Mouse (Mus musculus) kidney, postnatal 10 days (tissue): ENCODE measurements around the gene Gm11639.
"Not testable (repeated sequence)": the region's sequence is repeated elsewhere in the genome, so short reads cannot be mapped to it uniquely, and the experiment has no call there.

Experiments used
- DNase-seq: peaks from one replicate; pipeline ENCODE4 v3.0.0; 2021; ENCODE audit warnings: mixed read lengths

The Gm11639 gene

DNA sequence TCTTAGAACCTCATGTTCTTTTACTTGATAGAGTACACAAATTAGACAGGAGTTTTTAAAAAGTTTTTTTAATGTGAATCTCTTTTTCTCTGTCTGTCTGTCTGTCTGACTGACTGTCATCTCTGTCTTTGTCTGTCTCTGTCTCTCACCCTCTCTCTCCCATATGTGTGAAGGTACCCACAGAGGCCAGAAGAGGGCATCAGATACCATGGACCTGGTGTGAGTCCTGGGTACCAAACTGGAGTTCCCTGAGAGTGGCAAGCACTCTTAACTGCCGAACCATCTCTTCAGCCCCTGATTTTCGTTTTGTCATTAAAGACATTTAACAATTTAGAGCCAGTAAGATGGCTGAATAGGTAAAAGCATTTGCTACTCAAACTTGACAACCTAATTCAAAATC is 21.6 kb downstream of the Gm11639 start:
- DNase-seq, result no peak

DNA sequence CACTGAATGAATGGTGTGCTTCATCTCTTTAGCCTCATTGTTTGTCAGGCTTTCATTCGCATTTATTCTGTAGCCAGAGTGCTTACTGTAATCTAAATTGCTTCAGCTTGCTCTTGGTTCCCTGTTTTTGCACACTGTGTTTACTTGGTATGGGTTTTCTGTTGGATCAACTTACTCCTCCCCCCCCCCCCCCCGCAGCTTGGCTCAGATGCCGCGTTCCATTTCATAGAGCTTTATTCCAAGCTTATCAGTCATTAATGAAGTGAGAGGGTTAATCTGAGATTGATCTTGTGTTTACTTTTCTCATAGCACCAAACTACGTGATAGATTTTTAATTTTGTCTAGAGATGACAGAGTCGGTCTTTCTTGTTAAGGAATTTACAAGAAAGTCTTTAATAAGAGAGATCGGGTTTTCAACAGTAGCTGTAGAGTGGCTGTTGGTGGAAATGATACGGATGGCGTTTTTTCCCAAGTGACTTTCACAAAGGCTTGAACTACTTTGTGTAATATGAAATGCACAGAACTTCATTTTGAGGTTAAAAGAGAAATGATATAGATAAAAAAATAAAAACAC is 59.6 kb downstream of the Gm11639 start:
- DNase-seq, result no peak

DNA sequence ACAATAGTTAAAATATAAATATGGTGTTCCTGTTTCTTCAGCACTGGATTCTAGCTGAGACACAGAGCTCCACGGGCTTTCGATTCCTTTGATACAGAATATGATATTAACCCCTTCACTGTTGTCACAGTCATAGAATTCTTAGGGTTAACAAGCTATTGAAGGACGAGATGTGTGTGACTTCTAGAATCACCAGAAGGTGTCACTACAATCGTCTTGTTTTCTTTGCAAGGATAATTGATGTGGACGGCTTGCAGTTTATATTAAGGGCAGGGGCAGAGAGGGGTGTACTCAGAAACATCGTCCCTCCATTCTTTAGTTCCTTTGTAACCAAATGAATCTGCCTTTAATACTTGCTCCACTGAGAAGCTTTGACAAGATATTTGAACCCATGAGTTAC is 80.3 kb downstream of the Gm11639 start:
- DNase-seq, result no peak

DNA sequence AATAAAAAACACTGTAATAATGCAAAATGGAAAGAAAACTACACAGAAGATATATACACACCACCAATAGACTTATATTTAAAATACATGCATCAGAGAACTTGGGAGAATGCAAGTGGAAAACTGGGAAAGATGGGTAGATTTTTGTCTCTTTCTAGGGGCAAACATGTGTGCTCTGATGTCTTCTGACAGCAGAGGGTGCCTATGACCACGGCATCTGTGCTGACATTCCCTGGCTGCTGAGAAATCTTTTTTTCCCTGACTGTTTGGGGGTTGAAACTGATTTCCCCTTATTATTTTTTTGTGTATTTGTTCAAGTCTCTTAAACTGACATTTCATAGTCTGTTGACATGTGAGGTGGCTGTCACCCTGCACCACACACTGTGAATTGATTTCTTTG is 81.6 kb downstream of the Gm11639 start:
- DNase-seq, result no peak

DNA sequence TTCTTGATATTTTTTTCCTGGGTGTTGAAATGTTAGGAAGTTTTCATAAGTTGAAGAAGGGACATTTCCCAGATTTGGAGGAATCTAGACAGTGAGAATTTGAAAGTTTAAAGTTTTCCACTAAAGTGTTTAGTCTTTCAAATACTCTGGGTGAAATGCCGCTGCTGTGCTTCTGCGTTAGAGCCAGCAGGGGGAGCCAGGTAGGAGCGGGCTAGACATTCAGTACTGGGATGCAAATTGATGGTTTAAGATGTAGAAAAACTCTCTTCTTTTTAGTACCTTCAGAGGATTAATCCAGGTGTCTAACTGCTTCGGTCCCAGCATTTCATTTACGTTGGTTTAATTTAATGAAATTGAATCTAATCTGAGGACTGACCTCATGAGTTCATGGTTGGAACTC is 82.6 kb downstream of the Gm11639 start:
- peak; percentile 65 for DNase-seq

DNA sequence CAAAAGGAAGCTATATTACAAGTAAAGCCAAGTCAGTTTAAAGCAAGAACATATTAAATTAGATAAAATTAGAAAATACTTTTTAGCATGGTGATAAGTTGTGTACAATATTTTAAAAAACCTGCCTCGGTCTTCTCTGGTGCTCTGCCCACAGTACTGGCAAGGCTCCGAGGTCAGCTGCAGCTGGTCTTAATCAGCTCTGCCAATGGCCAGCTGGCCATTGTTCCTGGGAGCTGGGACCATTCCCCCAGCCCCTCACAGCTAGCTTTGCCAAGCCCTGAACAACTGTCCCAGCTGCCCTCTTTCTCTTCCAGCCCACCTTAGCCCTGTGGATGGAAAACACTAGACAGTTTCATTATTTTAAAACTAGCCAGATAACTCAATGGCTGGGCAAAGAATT is 93.3 kb downstream of the Gm11639 start:
- DNase-seq, result no peak

DNA sequence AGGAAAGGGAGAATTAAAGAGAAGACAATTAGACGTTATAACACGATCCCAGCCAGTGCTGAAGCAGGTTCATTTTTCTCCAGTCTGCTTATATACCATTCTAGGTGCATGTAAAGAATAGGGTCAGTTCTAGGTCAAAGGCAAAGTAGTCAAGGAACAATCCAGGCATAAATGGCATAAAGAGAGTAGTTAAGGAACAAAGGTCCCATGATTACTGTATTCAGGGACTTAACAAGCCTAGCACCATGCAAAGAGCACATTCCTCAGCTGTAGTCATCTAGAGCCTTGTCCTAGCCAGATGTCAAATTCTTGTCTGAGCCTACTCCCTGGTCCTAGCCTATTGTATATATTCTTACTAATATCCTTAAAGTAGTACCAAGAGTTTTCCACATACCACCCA is 259.2 kb downstream of the Gm11639 start:
- no peak for DNase-seq

DNA sequence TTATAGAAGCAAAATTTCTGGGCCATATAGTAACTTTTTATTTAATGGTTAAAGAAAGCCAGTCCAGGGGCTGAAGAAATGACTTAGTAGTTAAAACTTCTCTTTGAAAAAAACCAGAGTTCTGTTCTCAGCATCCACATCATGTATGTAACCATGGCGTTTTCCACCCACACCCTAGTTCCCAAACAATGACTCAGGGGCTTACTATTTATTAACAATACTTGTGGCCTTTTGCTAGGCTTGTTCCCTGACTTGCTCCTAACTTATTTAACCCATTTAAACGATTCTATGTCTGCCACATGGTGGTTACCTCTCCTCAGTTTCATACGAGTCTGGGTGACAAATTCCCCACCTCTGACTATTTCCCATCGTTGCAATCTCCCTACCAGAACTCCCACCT is 266.8 kb downstream of the Gm11639 start:
- no peak for DNase-seq

DNA sequence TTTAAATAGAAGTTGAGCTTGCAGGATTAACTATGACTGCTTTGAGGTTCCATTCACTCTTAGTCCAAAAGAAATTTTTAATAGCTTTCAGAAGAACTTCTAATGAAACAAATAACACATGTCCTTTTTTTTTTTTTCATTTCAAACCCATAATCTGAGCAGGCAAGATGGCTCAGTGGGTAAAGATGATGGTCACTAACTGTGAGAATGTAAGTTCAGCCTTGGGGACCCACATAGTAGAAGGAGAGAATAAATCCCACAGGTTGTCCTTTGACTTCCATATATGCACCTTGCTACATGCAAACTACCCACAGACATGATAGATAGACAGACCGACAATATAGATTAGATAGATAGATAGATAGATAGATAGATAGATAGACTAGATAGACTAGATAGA is 282.4 kb downstream of the Gm11639 start:
- no peak for DNase-seq

DNA sequence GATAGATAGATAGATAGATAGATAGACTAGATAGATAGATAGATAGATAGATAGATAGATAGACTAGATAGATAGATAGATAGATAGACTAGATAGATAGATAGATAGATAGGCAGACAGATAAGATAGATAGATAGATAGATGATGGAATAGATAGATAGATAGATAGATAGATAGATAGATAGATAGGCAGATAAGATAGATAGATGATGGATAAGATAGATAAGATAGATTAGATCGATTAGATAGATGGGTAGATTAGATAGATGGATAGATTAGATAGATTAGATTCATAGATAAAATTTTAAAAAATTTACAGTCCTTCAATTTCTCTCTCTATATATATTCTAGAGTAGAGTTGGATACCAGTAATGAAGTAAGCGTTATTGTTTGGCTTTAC is 282.9 kb downstream of the Gm11639 start:
- no peak for DNase-seq

DNA sequence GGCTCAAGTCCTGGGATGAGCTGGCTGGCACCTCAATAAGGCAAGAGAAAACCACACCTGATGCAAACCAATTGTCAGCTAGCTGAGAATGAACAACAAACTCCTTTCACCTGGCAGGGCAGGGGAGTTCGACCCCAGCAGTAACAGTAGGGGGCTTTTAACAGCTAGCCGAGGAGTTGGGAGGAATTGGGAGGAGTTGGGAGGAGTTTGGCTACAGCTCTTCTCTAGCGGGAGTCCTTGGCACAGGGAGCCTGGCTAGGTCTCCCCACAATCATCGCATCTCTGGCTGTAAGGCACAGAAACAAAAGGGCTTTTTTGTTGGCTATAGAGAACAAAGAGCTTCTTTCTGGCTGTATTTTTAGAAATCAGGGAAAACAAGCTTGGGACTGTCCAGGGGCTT is 285.8 kb downstream of the Gm11639 start:
- no peak for DNase-seq

DNA sequence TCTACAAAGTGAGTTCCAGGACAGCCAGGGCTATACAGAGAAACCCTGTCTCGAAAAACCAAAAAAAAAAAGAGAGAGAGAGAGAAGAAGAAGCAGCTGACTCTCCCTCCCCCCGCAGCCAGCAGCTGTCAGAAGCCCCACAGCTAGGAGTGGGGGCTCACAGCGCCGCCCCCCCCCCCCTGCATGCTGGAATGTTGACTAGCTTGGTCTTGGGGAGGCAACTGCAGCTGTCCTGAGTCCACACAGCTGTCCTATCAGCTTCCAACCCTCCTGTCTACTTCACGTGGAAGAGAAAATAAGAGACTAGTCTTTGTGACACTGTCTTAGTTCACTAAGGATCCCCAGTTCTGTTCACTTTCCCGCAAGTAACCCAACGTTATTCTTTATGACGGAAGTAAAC is 287.0 kb downstream of the Gm11639 start:
- no peak for DNase-seq

DNA sequence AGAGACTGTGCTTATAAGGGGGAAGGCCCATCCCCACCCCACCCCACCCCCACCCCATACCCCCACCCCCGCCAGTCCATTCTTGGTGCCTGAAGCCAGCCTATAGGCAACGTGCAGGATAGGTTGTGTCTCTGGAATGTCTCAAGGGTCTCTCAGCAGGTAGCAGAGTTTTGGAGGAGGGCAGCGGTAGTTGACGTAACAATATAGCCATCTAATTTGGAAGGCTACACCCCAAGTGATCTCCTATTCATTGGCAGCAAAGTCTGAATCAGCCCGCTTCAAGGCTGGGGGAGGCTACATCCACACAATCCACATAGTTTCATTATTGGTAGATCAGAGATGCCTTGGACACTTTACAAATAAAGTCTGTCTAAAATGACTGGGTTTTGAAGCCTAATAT is 292.5 kb downstream of the Gm11639 start:
- DNase-seq, result no peak

DNA sequence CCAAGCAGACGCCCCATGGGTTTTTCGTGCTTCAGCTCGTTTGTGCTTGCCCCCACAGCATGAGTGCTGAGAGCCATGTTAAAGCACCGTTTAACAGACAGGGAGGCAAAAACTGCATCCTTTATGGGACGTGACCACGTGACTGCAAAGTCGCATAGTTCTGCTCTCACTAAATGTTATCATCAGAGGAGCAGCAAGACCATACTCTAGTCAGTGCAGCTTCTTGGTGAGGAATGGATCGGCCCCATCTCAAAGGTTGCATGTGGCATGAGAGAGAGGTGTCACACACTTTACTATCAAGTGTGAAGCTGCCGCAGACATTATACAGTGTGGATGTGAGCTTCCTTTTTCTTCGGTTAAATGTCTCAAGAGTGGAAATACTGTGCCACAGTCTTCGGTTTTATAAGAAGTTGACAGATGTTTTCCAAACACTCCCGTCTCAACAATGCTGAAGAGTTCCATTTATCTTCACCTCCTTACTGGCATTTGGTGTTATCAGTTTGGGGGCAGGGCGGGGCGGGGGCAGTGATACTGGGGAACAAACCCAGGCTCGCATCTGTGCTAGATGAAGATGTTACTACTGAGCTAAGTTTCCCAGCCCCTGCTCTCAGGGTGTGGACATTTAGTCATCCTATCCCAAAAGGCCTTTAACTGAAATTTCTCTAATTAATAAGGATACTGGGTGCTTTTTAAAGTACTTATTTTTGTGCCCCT is 296.0 kb downstream of the Gm11639 start:
- no peak for DNase-seq

DNA sequence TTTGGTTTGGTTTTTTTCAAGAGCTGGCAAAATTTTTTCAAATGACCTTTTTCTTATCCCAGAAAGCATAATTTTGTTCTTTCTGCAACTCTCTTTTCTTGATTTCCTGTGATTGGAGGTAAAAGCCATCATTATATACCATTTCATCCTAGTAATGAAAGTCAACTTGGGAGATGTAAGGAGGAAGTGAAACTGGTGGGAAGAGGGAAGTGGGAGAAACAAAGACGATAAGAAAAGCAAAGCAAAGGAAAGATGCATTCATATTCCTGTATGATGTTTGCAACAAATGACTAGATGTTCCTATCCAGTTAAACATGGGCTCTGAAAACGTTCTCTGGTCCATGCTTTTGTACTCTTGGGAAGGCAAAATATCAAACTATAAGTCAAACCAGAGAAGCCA is 323.7 kb downstream of the Gm11639 start:
- DNase-seq, result no peak

DNA sequence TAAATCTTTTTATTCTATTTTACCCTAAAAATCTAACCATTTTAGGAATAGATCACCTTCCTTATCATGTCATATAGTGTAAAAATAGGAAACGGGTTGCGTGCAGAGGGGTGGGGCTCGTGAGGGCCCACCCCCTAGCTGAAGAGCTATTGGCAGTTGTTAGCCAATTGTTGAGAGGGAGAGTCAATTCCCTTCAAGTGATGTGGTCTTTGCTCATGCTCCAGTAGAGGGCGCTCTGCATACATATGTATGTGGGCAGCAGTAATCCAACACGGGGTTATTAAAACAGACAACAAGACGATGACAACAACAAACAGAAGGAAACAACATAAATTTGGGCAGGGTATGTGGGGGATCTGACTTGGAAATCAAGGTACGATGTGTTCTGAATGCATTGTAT is 335.6 kb downstream of the Gm11639 start:
- DNase-seq, result peak; percentile 19

DNA sequence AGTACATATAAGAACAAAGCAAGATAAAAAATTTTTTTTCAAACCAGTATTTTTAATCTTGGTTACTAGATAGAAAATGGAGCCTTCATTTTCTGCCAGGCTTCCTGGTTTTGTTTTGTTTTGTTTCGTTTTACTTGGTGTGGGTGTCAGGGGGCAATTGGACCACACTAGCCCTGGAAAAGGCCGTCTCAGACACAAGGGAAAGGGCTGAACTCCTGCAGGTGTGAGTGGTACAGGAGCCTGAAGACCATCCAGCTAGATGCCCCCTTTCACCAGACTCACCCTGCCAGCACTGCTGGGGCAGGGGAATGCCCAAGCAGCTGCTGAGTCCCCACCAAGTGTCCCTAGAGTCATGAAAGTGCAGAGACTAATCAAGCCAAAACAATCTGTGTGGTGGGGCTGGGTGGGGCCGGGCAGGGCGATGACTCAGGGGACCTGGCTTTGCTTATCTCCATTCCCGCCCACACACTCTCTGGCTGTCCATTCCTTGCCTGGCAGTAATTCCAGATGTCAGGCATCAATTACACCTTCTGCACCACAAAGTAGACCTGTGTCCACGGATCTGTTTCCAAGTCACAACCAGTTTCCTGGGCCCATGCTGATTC is 343.3 kb downstream of the Gm11639 start:
- DNase-seq, result no peak

DNA sequence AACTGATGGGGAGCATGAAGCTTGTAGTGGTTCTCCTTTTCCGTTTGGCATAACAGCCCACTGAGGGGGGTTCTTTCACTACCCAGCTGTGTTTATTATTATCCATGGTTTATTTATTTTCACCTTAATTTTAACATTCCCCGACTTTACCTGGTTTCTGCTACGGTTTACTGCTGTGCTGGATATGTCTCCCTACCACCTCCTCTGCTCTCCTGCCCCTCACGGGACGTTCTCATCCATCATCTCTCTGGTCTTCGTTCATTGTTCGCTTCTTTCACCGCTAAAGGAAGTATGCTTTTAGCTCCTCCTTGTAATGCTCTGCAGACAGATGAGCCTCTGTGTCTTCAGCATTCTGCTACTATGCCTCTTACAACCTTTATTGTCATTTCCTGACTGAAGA is 344.0 kb downstream of the Gm11639 start:
- no peak for DNase-seq

DNA sequence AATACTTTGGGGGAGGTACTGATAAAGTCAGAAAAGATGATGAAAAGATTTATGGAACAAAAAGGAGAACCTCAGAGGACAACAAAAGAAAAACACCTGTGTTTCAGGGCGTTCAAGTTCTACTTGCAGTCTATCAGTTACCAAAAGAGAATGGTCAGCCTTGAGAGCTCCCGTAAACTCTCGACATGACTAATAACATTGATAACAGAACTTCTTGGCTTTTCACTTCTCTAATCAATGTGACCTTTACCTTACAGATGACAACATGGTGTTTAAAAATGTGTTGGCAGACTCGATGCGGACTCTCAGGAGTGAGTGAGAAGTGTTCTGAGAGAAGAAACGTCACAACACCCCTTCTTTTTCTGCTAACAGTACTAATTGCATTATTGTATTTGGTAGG is 344.7 kb downstream of the Gm11639 start:
- DNase-seq, result no peak

DNA sequence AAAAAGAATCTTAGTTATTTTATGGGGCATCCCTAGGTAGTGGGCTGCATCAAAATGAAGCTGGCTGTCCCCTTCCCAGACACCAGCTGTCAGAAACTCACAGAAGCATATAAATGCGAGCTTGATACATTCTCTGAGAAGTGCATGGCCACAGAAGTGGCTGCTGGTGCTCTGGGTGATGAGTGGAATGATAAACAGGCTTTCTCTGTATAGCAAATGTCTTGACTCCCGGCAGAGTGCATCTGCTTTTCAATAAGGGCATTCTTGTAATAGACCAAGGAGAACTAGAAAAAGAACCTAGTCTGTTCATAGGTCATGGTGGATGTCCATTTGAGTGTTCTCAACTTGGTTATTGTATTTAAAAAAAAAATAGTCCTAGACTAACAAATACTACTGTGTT is 345.6 kb downstream of the Gm11639 start:
- DNase-seq, result no peak

DNA sequence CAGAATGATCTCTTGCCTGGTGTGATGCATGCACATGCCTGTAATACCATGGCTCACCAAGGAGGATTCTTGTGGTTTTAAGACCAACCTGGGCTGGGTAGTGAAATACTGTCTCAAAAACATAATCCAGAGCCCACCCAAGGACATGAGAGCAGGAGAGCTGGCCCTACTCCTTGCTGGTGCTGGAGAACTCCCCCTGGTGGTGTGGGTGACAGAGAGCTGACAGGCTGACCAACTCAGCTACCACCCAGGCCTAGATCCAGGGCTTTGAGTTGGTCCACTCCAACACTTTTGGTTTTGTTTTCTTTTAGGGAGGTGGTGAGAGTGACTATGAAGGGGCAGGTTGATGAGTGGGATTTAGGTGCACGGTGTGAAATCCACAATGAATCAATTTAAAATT is 349.6 kb downstream of the Gm11639 start:
- no peak for DNase-seq

DNA sequence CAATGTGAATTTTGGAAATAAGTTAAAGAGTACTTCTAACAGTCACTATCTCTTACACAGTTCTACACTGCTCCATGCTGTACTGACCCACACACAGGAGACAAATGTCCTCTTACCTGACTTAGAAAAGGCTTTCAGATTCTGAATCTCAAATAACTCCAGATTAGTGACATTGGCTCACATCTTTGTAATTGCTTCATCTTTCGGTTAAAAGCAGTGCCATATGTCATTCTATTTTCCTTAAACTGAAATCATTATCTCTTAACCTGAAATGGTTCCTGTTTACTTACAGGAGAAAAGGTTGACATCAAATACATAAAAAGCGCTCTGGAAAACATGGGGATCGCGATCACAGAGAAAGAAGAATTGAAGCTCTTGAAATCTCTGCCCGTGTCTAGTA is 377.8 kb downstream of the Gm11639 start, which contains the start of gene Efcab3:
Efcab3 (plus strand) TSS at position 301 of the 400 bp plus-strand sequence.
- no peak for DNase-seq

DNA sequence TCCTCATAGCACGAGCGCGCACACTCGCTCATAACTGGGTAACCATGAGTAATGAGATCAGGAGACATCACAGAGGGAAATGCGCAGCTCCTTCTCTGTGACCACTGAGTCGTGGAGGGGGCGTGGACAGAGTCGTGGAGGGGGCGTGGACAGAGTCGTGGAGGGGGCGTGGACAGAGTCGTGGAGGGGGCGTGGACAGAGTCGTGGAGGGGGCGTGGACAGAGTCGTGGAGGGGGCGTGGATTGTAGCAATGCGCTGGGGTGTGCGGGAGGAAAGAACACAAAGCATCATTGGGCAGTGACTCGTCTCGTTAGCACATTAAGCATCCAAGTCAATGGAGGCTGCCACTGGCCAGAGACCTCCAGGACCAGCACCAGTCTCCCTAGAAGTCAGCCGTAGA is 426.9 kb downstream of the Gm11639 start:
- not testable (repeated sequence) for DNase-seq

DNA sequence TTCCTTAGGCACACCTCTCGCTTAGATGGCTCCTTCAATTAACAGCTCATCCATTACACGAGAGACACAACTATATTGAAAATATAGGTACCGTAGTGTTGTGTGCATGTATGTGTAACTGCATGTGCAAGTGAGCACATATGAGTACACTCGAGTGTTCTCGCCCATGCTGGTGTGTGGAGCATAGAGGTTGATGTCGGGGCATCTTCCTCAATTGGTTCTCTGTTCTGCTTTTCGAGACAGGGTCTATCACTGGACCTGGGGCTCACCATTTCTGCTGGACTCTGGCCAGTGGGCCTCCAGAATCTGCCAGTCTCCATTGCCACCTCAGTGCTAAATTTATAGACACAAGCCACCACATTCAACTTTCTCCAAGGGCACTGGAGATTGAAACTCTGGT is 432.3 kb downstream of the Gm11639 start:
- no peak for DNase-seq
